Mouse (Mus musculus) liver, adult 2 months (tissue): ENCODE results near the gene Ptpn14.

ENCODE experiments used
- CTCF ChIP-seq: fragments of 200-500 bp; IDR thresholded peaks from 2 replicates; pipeline ENCODE4 v1.5.1; 2011; ENCODE audit warnings: low read depth, low read length, control low read depth
- POLR2A ChIP-seq: fragments of 200-500 bp; IDR thresholded peaks from 2 replicates; pipeline ENCODE4 v1.6.1; 2011; ENCODE audit warnings: low read length, control low read depth; ENCODE audit not compliant: insufficient read depth; ENCODE audit errors: extremely low read depth

DNA sequence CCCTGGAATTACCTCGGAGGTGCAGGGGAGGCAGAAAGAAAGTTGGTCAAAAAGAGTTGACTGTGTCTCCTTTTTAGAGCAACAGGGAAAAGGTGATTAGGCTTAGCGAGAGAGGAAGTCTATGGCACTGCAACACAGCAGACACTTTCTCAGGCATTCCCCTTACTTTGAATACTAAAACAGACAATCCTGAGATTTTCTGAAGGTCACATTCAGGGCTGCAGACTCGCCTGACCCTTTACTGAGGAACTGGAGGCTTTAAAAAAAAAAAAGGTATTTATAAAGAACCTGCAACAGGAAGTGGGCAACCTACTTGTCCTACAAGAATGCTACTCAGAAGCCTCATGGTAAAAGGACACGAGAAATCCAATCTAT is 189.0 kb downstream of the Ptpn14 start:
- TF ChIP-seq CTCF (no peak), POLR2A (no peak)
